Mouse (Mus musculus) myocyte (in vitro differentiated cells): ENCODE results near the gene Btbd6. TPM values are rescaled to one million over a fixed set of nuclear protein-coding genes. Genes with fewer than 3 reads are reported as not detected.

ENCODE experiments used
- H3K27me3 ChIP-seq: one replicate; pipeline ENCODE4 v1.6.1; 2011; ENCODE audit not compliant: control insufficient read depth, insufficient read depth, insufficient read length
- H3K36me3 ChIP-seq: one replicate; pipeline ENCODE4 v1.6.1; 2011; ENCODE audit not compliant: control insufficient read depth, insufficient read depth
- H3K4me2 ChIP-seq: one replicate; pipeline ENCODE4 v1.6.1; 2011; ENCODE audit warnings: low read depth, control low read depth
- H3K4me3 ChIP-seq: one replicate; pipeline ENCODE4 v1.5.1; 2011; ENCODE audit warnings: mild to moderate bottlenecking, control low read depth, moderate library complexity
- H3K79me2 ChIP-seq: one replicate; pipeline ENCODE4 v1.6.1; 2011; ENCODE audit not compliant: control insufficient read depth, insufficient read depth
- H3ac ChIP-seq: one replicate; pipeline ENCODE4 v1.6.1; 2011; ENCODE audit not compliant: control insufficient read depth, insufficient read length
- CEBPB ChIP-seq: IDR thresholded peaks from 2 replicates; pipeline ENCODE4 v1.6.1; 2011; ENCODE audit warnings: mild to moderate bottlenecking, moderate library complexity; ENCODE audit not compliant: poor library complexity, insufficient read depth, severe bottlenecking
- E2F4 ChIP-seq: IDR thresholded peaks from one replicate; pipeline ENCODE4 v1.6.1; 2011; ENCODE audit warnings: mild to moderate bottlenecking, control low read depth, moderate library complexity; ENCODE audit not compliant: insufficient read depth
- MAX ChIP-seq: IDR thresholded peaks from one replicate; pipeline ENCODE4 v1.6.1; 2011; ENCODE audit warnings: low read depth, mild to moderate bottlenecking, control low read depth
- MYOD1 ChIP-seq, 3 experiments: IDR thresholded peaks; one replicate each; pipeline ENCODE4 v1.6.1; 2011; ENCODE audit warnings: control low read depth in 2 of 3, low read depth in 2 of 3, mild to moderate bottlenecking in 2 of 3, moderate library complexity in 1 of 3; ENCODE audit not compliant: insufficient read length in 2 of 3, control insufficient read depth in 1 of 3
- MYOG ChIP-seq, 3 experiments: IDR thresholded peaks; one replicate each; pipeline ENCODE4 v1.6.1; 2011; ENCODE audit warnings: control low read depth in 2 of 3, low read depth in 2 of 3, mild to moderate bottlenecking in 2 of 3; ENCODE audit not compliant: insufficient read length in 2 of 3, control insufficient read depth in 1 of 3, insufficient read depth in 1 of 3
- POLR2A ChIP-seq: IDR thresholded peaks from one replicate; pipeline ENCODE4 v1.6.1; 2011; ENCODE audit warnings: low read depth, mild to moderate bottlenecking, control low read depth, moderate library complexity; ENCODE audit not compliant: insufficient read length
- POLR2AphosphoS2 ChIP-seq: IDR thresholded peaks from one replicate; pipeline ENCODE4 v1.6.1; 2011; ENCODE audit warnings: low read depth, control low read depth; ENCODE audit not compliant: insufficient read length
- REST ChIP-seq: IDR thresholded peaks from one replicate; pipeline ENCODE4 v1.6.1; 2011; ENCODE audit warnings: mild to moderate bottlenecking, control low read depth, moderate library complexity; ENCODE audit not compliant: insufficient read depth, insufficient read length
- SRF ChIP-seq: IDR thresholded peaks from one replicate; pipeline ENCODE4 v1.6.1; 2011; ENCODE audit warnings: low read depth; ENCODE audit not compliant: control insufficient read depth, insufficient read length
- TCF12 ChIP-seq: IDR thresholded peaks from one replicate; pipeline ENCODE4 v1.6.1; 2011; ENCODE audit warnings: mild to moderate bottlenecking, control low read depth; ENCODE audit not compliant: poor library complexity, insufficient read depth, severe bottlenecking
- TCF3 ChIP-seq: IDR thresholded peaks from one replicate; pipeline ENCODE4 v1.6.1; 2011; ENCODE audit warnings: low read depth, control low read depth; ENCODE audit not compliant: insufficient read length
- USF1 ChIP-seq: IDR thresholded peaks from one replicate; pipeline ENCODE4 v1.6.1; 2011; ENCODE audit warnings: low read depth, mild to moderate bottlenecking, control low read depth, moderate library complexity
- polyA plus RNA-seq: library from polyadenylated mRNA; unstranded; fragments of >200 nt; fragmentation: generic; extraction: Trizol; gene quantifications from one replicate; pipeline ENCODE4 v1.2.1, GENCODE M21; 2012; ENCODE audit warnings: missing spikeins

Gene Btbd6
- polyA plus RNA-seq, 1 experiment = 16.3 TPM

DNA sequence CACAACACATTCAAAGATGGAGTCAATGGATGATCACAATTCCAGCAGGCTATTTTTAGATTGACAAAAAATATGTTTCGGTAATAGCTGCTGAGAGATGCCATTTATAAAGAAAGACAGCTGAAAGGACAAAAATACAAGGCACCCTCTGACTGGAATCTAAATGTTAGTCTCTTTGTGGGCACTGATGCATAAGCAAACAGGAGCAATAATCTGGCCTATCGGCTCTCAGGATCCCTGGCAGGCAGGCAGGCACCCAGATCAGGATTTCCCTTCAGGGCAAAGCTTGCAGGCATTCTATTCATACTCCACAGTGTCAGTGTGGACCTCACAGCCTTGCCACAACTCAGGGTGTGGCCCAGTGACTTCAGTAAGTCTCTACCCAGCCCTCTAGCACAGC is 5.7 kb downstream of the Btbd6 start:
- TF ChIP-seq USF1 (no peak), MYOG (IDR thresholded peaks at IDR 0.05; ENCODE audit: control insufficient read depth in 1 of 3, insufficient read depth in 1 of 3, insufficient read length in 2 of 3, low read depth in 2 of 3) (peak in 2 of 3 experiments; percentile 31 to 41)
- Histone ChIP-seq H3K79me2 (no peaks in the 10 kb centered on the region), H3K27me3 (no peaks in the 10 kb centered on the region), H3K4me3 (no peak overlapping the region), H3K4me2 (no peak overlapping the region), H3K36me3 (peaks cover 20% of the 10 kb centered on the region), H3ac (no peak overlapping the region)

GRCm38 (mm10) chr12:112985346-112985745 is 9.1 kb downstream of the Btbd6 start:
- H3ac ChIP-seq = no peak overlapping the region
- H3K4me2 ChIP-seq = no peak overlapping the region
- H3K27me3 ChIP-seq = no peaks in the 10 kb centered on the region
- H3K36me3 ChIP-seq = peaks cover 16% of the 10 kb centered on the region
- peaks cover 8% of the 10 kb centered on the region for H3K79me2 ChIP-seq
- H3K4me3 ChIP-seq = no peak overlapping the region
- no peak for TF ChIP-seq TCF3

DNA sequence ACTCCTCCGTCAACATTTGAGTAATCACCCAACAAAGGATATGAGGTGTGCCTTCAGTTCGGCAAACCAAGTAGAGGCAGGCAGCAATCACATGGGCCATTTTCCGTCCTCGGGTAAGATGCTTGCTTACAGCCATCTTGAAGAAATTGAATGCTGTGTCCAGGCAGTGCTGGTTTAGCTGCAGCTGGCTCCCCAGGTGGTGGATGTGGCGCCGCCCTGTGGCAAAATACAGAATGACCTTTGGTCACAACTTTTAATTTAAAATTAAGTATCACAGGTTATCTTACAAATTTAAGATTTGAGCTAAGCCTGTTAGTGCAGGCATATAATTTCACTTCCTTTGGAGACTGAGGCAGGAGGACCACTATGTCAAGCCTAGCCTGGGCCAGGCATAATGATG is 11.6 kb downstream of the Btbd6 start:
- no peak overlapping the region for H3K4me3 ChIP-seq
- H3K4me2 ChIP-seq = no peak overlapping the region
- peaks cover 16% of the 10 kb centered on the region for H3K79me2 ChIP-seq
- H3K36me3 ChIP-seq = peaks cover 22% of the 10 kb centered on the region
- no peak overlapping the region for H3ac ChIP-seq
- TF ChIP-seq USF1 (no peak), MYOD1 (IDR thresholded peaks at IDR 0.05; ENCODE audit: control insufficient read depth in 1 of 3, insufficient read length in 2 of 3, low read depth in 2 of 3) (no peak), CEBPB (no peak), TCF3 (no peak)
- no peaks in the 10 kb centered on the region for H3K27me3 ChIP-seq

- Histone ChIP-seq H3K79me2 (peaks cover 43% of the 10 kb centered on the region), H3K36me3 (peaks cover 17% of the 10 kb centered on the region), H3ac (no peak overlapping the region), H3K4me2 (no peak overlapping the region), H3K4me3 (no peak overlapping the region), H3K27me3 (no peaks in the 10 kb centered on the region)
- TF ChIP-seq TCF12 (no peak), SRF (no peak), MYOG (IDR thresholded peaks at IDR 0.05; ENCODE audit: control insufficient read depth in 1 of 3, insufficient read depth in 1 of 3, insufficient read length in 2 of 3, low read depth in 2 of 3) (no peak), MYOD1 (IDR thresholded peaks at IDR 0.05; ENCODE audit: control insufficient read depth in 1 of 3, insufficient read length in 2 of 3, low read depth in 2 of 3) (no peak), MAX (no peak), USF1 (no peak), E2F4 (no peak), POLR2A (no peak), TCF3 (no peak), POLR2AphosphoS2 (no peak), CEBPB (no peak), REST (no peak)
Measured at GRCm38 (mm10) chr12:112990706-112991405, 14.6 kb downstream of the Btbd6 start.

DNA sequence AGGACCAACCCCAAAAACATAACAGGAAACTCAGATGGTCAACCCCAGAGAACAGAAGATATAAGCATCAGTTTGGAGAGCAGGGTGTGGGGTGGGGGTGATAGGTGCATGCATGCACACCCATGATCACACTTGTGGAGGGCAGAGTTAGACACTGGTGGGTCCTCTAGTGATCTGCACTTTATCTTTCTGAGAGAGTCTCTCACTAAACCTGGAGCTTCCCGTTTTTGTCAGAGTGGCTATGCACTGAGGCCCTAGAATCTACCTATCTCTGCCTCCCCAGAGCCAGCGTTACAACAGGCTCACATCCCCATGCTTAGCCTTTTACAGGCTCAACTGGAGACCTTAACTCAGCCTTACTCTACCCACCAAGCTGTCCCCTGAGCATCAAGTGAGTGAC is 15.2 kb downstream of the Btbd6 start:
- Histone ChIP-seq H3K36me3 (peaks cover 15% of the 10 kb centered on the region), H3K4me3 (no peak overlapping the region), H3ac (no peak overlapping the region), H3K4me2 (no peak overlapping the region), H3K79me2 (peaks cover 49% of the 10 kb centered on the region), H3K27me3 (no peaks in the 10 kb centered on the region)
- TF ChIP-seq SRF (no peak), POLR2A (no peak), E2F4 (no peak), TCF12 (no peak), MYOD1 (IDR thresholded peaks at IDR 0.05; ENCODE audit: control insufficient read depth in 1 of 3, insufficient read length in 2 of 3, low read depth in 2 of 3) (no peak), POLR2AphosphoS2 (no peak), REST (no peak), USF1 (no peak), MYOG (IDR thresholded peaks at IDR 0.05; ENCODE audit: control insufficient read depth in 1 of 3, insufficient read depth in 1 of 3, insufficient read length in 2 of 3, low read depth in 2 of 3) (no peak), TCF3 (no peak), CEBPB (no peak), MAX (no peak)
